Mouse (Mus musculus) lung, adult 2 months (tissue): Measurements from ENCODE around the gene Nrap.

Source experiments
- CTCF ChIP-seq: fragments of 200-500 bp; IDR thresholded peaks from 2 replicates; pipeline ENCODE4 v1.5.1; 2011; ENCODE audit warnings: mild to moderate bottlenecking, low read length, control low read depth; ENCODE audit not compliant: insufficient read depth
- POLR2A ChIP-seq: fragments of 200-500 bp; IDR thresholded peaks from 2 replicates; pipeline ENCODE4 v1.6.1; 2011; ENCODE audit warnings: low read depth, mild to moderate bottlenecking, control low read depth, low read length, borderline replicate concordance; ENCODE audit errors: extremely low read depth

GRCm38 (mm10) chr19:56370389-56371150, 19.3 kb downstream of the Nrap start:
- TF ChIP-seq CTCF (no peak), POLR2A (no peak)
